Mouse (Mus musculus) G1E-ER4 (cell line): ENCODE measurements around the gene Eya2. TPM values are rescaled to one million over a fixed set of nuclear protein-coding genes. Genes with fewer than 3 reads are reported as not detected.

Source experiments
- GATA1 ChIP-seq: IDR thresholded peaks from one replicate; pipeline ENCODE4 v1.8.0; 2012; ENCODE audit warnings: low read length, inconsistent platforms
- polyA plus RNA-seq: library from polyadenylated mRNA; stranded (reverse); fragments of >175 nt; gene quantifications from 2 replicates; pipeline ENCODE4 v1.2.3, GENCODE M21; 2012

The Eya2 gene
- polyA plus RNA-seq, 1 experiment = not detected

DNA sequence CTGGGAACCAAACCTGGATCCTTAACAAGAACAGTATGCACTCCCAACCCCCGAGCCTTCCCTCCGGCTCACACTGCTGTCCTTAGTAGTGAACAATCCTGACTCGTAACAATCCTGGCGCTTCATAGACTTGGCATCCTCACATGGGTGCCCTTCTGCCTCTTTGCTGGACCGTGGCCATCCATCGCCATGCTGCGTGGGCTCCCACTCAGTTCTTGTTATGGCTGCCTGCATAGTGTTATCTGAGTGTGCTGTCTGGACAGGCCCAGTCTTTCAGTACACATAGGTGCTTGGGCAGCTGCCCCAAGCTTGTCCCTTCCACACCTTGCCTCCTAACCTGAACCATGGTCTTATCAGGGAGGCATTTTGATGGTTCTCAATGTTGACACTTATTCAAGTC, 68.4 kb downstream of the Eya2 start:
- no peak for TF ChIP-seq GATA1

DNA sequence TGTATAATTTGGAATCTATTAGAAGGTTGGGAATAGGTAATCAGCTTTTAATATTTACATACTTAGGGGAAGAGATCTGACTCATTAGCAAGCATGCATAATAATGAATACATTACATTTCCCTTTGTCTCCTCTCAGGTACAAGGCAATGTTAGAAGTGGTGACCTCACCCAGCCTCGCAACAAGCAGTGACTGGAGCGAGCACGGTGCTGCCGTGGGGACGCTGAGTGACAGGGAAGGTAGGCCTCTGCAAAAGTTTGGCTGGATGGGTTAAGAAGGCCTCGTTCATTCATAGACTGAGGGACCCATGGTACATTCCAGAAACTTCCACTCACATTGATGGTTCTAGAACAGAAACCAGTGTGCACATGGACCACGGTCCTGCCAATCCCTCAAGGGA, 69.8 kb downstream of the Eya2 start:
- no peak for TF ChIP-seq GATA1

DNA sequence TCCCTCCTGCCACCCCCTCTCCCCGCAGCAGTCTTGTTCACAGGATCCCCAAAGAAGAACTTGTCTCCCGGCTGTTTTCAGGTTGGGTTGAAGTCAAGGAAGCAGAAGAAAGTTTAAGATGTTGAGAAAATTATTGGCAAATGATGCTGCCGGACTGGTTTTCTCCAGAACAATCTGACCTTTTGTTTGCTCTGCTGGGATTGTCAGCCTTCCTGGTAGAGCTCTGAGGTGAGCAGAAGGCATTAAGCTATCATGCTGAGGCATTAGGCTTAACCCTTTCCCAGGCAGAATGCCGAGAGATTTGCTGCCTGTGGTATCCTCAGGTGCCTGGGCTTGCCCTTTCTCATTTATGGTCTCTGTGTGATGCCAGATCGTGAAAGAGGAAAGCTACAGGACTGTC, 70.3 kb downstream of the Eya2 start:
- TF ChIP-seq GATA1 = no peak

DNA sequence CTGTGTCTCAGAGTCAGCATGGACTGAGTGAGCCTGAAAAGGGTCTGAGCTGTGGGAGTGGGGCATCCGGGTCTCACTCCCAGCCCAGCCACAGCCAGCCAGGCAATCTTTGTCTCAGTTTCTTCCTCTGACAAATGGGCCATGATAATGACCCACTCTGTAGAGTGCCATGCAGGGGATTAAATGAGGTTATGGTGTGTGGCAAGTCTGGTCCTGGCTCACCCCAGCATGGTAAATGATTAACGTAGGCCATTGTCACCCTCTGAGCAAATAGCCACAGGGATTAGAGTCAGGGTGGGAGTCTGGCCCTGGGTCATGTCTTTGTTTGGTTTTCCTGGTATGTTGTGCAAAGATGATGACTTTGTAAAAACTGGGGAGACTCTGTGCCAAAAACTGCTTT, 72.3 kb downstream of the Eya2 start:
- no peak for TF ChIP-seq GATA1

DNA sequence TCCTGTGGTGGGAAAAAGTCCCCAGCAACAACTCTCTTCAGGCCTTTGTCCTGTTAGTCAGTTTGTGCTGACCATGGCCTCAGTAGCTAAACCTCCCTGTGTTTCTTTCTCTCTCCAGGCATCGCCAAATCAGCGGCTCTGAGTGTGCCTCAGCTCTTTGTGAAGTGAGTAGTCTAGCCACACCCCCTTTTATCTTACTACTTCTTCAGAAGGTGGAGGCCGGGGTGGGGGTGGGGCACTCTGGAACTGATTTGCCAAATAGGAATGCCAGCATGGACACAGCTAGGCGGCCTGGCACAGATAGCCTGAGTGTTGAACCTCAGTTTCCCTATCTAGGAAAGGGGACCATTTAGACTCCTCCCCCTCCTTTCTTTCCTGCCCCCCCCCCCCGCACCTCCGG, 87.9 kb downstream of the Eya2 start:
- TF ChIP-seq GATA1 = no peak

DNA sequence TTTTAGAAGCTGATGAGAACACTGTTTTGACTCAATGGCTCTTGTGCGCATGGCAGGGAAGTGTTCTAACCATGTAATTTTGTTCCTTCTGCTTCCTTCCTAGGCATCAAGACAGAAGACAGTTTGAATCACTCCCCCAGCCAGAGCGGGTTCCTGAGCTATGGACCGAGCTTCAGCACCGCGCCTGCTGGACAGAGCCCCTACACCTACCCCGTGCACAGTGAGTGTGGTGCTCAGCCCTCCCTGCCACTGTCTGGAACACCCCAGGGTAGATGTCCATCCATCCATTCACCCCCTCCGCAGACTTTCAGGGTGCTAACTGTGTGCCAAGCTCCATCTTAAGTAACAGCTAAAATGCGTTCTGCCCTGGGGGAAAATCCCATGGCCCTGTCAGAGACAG, 92.7 kb downstream of the Eya2 start:
- no peak for TF ChIP-seq GATA1

DNA sequence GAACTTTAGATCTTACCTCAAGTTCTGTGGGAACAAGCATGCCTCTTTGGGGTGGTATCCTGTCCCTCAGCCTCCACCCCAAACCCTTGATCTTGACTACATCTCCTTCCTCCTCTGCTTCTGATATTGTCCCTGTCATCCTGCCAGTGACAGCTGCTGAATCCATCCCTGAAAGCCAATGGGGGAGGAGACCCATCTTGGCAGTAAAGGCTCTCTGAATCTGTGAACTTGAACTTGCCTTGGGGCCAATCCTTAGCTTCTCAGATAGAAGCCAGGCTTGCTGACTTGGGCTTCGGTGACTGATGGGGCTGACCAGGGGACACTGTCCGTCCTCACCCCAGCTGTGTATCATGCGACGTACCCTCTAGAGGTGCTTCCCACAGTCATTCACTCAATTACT, 94.1 kb downstream of the Eya2 start:
- TF ChIP-seq GATA1 = no peak

DNA sequence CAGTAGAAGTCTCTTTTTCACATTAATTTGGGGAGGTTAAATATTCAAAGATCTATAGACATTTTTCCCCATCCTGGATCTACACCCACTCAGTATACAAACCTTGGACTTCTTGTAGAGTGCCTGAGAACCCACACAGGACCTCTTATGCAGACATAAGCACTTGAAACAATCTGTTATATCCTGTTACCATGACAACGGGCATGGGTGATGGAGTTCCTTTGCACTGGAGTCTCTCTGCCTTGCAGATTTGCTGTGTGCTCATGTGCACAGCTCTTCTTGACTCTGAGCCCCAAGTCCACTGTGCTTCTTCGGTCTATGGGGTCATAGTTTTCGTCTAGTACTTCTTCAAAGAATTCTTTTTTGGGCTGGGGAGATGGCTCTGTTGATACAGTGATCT, 96.2 kb downstream of the Eya2 start:
- TF ChIP-seq GATA1 = no peak

DNA sequence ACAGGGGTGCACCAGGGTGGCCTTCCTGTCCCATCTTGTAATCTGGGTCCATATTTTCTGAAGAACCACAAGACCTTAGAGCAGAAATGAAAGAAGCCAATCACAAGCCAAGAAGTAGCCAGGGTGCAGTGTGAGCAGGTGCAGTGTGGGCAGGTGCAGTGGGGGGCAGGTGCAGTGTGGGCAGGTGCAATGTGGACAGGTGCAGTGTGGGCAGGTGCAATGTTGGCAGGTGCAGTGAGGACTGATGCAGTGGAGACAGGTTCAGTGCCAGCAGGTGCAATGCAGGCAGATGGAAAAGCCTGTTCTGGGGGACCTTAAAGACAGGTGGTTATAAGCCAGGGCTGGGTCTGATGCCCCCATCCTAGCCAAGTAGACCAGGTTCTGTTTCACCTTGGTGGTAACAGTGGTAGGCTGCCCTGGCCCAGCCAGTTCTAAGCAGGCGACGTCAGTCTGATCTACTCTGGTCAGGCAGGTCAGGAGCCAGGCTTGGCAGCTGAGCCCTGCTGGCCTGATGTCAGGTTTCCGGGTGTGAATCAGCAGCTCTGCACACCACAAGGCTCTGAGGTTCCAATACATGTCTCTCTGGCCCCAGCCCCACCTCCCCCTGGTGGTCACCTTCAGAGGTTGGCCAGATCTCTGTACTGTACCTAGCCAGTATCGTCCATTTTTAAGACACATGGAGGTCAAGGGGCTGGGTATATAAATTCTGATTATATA, 98.3 kb downstream of the Eya2 start:
- no peak for TF ChIP-seq GATA1

DNA sequence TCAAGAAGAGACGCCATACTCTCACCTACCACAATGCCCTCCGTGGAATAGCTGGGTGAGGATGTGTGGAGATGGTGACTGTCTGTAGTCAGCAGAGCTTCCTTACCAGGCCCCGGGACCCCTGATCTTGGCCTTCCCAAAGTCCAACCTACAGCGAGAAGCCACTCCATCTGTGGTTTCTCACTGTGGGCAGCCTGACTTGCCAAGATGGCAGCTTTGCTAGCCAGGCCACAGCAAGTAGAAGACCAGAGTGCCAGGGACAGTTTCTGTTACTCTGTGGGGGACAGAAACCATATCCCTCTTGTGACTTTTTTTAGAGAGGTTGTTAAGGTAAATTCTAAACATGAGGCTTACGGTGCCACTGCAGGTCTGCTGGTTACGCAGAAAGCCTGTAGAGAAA, 99.9 kb downstream of the Eya2 start:
- no peak for TF ChIP-seq GATA1

DNA sequence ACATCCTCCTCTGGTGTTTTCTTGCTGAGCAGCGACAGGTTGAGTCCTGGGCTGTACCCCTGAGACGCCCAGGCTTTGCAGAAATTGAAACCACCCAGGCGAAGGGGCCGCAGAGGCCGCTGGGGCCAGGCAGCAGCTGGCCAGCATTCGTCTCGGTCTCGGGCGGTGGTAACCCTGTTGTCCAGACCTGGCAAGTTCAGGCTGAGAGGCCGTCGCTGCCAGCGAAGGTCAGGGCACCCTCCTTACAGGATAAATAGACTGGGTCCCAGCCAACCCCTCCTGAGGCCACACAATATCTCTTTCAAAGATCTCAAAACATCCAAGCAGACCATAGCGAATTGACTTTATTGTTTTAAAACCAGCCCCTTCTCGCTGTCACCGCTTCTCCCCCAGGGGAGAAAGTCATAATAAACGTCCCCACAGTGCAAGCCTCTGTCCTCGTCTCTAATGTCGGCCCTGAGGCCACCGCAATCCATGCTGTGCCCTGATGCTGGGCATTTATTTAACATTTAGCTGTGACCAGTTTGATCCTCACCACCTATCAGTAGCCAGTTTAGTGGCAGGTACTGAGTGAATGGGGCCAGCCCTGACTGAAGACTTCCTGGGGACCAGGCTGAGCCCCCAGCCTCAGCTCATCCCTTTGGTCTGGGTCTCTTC, 105.5 kb downstream of the Eya2 start:
- TF ChIP-seq GATA1 = no peak

DNA sequence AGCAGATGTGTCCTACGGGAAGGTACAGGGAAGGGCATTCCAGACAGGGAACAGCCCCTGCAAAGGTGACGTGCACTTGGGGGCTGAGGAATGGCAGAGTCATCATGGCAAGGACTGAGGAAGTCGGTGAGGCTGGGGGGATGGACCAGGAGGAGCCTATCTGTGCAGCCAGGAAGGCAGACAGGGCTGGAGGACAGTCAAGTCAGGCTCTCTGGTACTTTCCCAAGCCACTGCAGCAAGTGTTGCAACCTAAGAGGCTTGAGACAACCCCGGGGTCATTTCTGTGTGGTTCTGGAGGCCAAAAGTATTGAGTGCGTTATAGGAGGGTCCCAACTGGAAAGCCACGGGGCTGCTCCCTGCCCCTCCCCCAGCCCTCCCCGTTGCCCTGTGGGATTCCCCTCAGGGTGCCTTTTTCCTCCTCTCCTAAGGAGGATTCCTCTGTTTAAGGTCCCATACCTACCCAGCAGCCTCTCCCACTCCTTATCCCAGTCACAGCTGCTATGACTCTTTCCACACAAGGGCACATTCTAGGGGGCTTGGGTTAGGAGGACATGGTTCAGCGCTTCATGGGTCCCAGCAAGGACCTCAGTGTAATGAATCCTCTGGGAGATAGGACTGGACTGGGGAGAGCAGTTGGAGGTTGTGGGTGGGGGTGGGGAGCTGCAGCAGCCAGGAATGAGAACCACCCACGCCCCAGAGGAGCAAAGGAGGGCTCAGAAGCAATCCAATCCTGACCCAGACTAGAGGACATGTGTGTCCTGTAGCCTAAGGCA, 108.4 kb downstream of the Eya2 start:
- TF ChIP-seq GATA1 = no peak

DNA sequence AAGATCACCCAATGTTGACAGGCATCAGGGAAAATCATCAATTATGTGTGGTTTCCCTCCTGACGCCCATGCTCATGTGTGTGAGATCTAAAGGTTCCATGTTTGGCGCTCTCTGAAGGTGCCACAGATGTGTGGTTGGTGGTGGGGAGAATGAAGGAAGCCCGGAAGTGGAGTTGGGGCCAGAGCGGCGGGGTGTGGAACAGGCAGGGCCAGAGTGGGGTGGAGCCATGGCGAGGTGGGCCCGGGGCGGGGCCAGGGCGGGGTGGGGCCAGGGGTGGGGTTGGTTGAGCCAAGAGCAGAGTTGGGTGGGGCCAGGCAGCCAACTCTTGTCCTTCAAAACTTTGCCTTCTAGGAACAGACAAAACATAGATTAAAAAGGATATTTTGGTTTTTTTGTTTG, 113.4 kb downstream of the Eya2 start:
- no peak for TF ChIP-seq GATA1

DNA sequence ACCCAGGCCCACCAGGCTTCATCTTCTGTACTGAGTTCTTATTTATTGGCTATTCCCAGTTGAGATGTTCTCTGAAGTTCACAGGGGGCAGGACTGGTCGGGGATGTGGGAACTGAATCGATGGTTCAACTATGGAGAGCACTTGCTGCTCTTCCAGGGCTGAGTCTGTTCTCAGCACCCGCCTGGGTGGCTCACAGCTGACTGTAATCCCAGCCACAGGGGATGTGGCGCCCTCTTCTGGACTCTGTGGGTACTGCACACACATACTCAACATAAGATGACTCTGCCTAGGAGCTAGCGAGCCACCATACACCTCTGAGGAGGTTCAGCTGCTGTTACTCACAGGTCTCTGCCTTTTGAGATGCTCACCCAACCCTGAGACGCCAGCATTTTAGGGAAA, 121.9 kb downstream of the Eya2 start:
- no peak for TF ChIP-seq GATA1

DNA sequence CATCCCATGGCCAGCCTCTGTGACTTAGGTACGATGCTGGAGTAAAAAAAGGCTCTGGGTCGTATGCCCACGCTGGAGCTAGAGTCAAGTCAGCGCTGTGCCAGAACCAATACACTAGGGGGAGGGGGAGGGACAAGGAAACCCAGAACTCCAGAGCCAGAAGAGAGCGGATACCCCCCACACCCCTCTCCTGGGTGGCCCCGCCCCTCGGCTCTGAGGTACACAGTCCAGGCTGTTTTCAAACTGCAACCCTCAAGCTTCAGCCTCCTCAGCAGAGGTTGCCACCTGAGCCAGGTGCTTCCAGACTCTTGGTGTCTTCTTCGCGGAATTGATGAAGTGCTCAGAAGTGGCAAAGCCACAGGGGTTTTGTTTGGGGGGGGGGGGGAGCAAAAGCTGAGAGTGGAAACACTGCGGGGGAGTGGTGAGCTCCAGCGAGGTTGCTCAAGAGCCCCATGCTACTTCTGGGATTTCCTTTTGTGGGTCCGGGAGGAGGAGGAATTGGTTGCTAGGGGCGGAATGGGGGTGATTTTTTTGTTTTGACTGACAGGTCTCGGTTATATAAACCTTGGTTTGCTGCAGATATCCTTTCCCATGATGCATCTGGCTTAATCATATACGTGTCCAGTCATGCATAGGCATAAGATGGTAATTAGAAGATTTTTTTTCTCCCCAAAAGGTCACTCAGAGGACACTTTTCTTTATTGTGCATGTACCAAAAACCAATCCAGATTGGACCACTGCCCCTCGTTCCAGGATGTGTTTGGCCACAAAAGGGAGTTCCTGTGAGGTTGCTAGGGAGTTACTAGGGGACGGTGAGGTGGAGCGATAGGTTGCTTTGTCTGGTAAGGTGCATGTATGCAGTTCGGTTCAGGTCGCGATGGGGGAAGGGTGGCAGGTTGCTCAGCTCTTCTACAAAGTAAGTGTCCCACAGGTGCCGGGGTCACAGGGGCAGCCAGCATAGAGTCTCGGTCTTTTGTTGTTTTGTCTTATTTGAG, 122.6 kb downstream of the Eya2 start:
- TF ChIP-seq GATA1 = no peak

DNA sequence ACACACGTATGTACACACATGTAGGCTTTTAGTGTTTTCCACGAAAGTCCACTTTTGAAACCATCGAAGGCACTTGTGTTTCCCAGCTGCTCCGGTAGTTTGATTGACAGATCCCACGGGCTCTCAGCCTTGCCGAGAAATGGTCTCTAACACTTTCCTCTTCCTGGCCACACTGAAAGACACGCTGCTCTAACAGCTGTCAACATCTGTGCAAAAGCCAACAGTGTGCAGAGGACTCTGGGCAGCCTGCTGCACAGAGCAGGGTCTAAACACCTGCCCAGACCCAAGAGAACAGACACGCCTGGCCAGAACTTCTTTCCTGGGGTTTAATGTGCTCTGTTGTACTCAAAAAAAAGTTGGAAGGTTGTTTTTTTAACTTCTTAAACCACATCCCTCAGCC, 124.5 kb downstream of the Eya2 start:
- TF ChIP-seq GATA1 = no peak

DNA sequence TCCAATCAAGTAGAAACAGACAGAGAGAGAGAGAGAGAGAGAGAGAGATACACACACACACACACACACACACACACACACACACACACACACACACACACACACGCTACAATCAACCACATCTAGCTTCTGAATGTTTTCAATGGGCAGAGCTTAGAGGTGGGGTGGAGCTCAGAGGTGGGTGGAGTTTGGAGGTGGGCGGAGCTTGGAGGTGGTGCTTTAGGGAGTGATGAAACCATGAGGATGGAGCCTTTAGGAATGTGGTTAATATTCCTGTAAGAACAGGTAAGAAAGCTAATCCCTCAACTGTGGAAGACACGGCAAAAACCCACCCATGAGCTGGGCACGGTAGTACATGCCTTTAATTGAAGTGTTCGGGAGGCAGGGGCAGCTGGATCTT, 127.1 kb downstream of the Eya2 start:
- TF ChIP-seq GATA1 = no peak
